Mouse (Mus musculus) thymus, adult 2 months (tissue): ENCODE results near the gene Lrrc4. TPM values are rescaled to one million over a fixed set of nuclear protein-coding genes. Genes with fewer than 3 reads are reported as not detected.

Source experiments
- DNase-seq: peaks from one replicate; pipeline ENCODE4 v3.0.0; 2021
- H3K27ac ChIP-seq: fragments of 200-500 bp; 2 replicates; pipeline ENCODE4 v1.5.1; 2012; ENCODE audit warnings: low read length, control low read depth; ENCODE audit not compliant: control insufficient read depth, insufficient read depth
- H3K27me3 ChIP-seq: fragments of 200-500 bp; 2 replicates; pipeline ENCODE4 v1.6.1; 2012; ENCODE audit warnings: mild to moderate bottlenecking, low read length, moderate library complexity, mixed read lengths; ENCODE audit not compliant: control insufficient read depth, insufficient read depth
- H3K36me3 ChIP-seq: fragments of 200-500 bp; 2 replicates; pipeline ENCODE4 v1.6.1; 2012; ENCODE audit warnings: mild to moderate bottlenecking, low read length, moderate library complexity; ENCODE audit not compliant: control insufficient read depth, insufficient read depth
- H3K4me1 ChIP-seq: fragments of 200-500 bp; replicated peaks from 2 replicates; pipeline ENCODE4 v1.6.1; 2012; ENCODE audit warnings: low read length; ENCODE audit not compliant: control insufficient read depth, insufficient read depth
- H3K4me3 ChIP-seq: fragments of 200-500 bp; 2 replicates; pipeline ENCODE4 v1.5.1; 2012; ENCODE audit warnings: mild to moderate bottlenecking, low read length, control low read depth, moderate library complexity; ENCODE audit not compliant: control insufficient read depth, insufficient read depth
- CTCF ChIP-seq: fragments of 200-500 bp; IDR thresholded peaks from 2 replicates; pipeline ENCODE4 v1.5.1; 2012; ENCODE audit warnings: mild to moderate bottlenecking, control low read depth, low read length, moderate library complexity, borderline replicate concordance; ENCODE audit not compliant: control insufficient read depth, poor library complexity, insufficient read depth; ENCODE audit errors: extremely low read depth
- POLR2A ChIP-seq: fragments of 200-500 bp; IDR thresholded peaks from 2 replicates; pipeline ENCODE4 v1.6.1; 2012; ENCODE audit warnings: mild to moderate bottlenecking, low read length, control low read depth, moderate library complexity; ENCODE audit not compliant: control insufficient read depth, poor library complexity, insufficient read depth; ENCODE audit errors: extremely low read depth
- WGBS: fragments of 180-500 bp; shearing (Covaris S2); methylation state at CpG from one replicate; pipeline ENCODE4 v1.1.7; 2018; 5-methylcytosine and 5-hydroxymethylcytosine counted together
- polyA plus RNA-seq: library from polyadenylated mRNA; depleted of rRNA; stranded (reverse); fragments of >200 nt; gene quantifications from 2 replicates; pipeline ENCODE4 v1.2.3, GENCODE M21; 2012

The Lrrc4 gene
- polyA plus RNA-seq, 1 experiment: 0.67 TPM

GRCm38 (mm10) chr6:28685052-28685451 lies 146.5 kb downstream of the Lrrc4 start:
- H3K27me3 ChIP-seq: no peaks in the 10 kb centered on the region
- WGBS: 92% methylated on average over 3 of the region's 3 CpGs
- TF ChIP-seq CTCF (no peak), POLR2A (no peak)

GRCm38 (mm10) chr6:28681521-28682457 lies 149.8 kb downstream of the Lrrc4 start:
- no peaks in the 10 kb centered on the region for H3K36me3 ChIP-seq
- H3K27me3 ChIP-seq: no peaks in the 10 kb centered on the region
- TF ChIP-seq CTCF (no peak), POLR2A (no peak)
- no peak overlapping the region for H3K27ac ChIP-seq
- no peaks in the 10 kb centered on the region for H3K4me1 ChIP-seq
- no peak overlapping the region for H3K4me3 ChIP-seq
- WGBS: 94% methylated on average over 8 of the region's 8 CpGs
- no peak for DNase-seq

More at GRCm38 (mm10) chr6:28685052-28685451, 146.5 kb downstream of the Lrrc4 start:
- H3K4me3 ChIP-seq: no peak overlapping the region
- no peak for DNase-seq
- no peak overlapping the region for H3K27ac ChIP-seq
- H3K4me1 ChIP-seq: no peaks in the 10 kb centered on the region
- H3K36me3 ChIP-seq: no peaks in the 10 kb centered on the region

GRCm38 (mm10) chr6:28680537-28680936 lies 151.0 kb downstream of the Lrrc4 start:
- H3K27ac ChIP-seq: no peak overlapping the region
- TF ChIP-seq CTCF: no peak
- no peak for TF ChIP-seq POLR2A
- H3K4me3 ChIP-seq: no peak overlapping the region
- WGBS: 94% methylated on average over 4 of the region's 4 CpGs
- no peak for DNase-seq
- no peaks in the 10 kb centered on the region for H3K4me1 ChIP-seq
- H3K27me3 ChIP-seq: no peaks in the 10 kb centered on the region
- H3K36me3 ChIP-seq: no peaks in the 10 kb centered on the region

GRCm38 (mm10) chr6:28678896-28679295 lies 152.7 kb downstream of the Lrrc4 start:
- Histone ChIP-seq H3K27ac (no peak overlapping the region), H3K4me1 (no peaks in the 10 kb centered on the region), H3K4me3 (no peak overlapping the region), H3K36me3 (no peaks in the 10 kb centered on the region), H3K27me3 (no peaks in the 10 kb centered on the region)
- no peak for DNase-seq
- 94% methylated on average over 1 of the region's 1 CpGs for WGBS
- TF ChIP-seq POLR2A (no peak), CTCF (no peak)

GRCm38 (mm10) chr6:28674686-28675085 lies 156.9 kb downstream of the Lrrc4 start:
- H3K27ac ChIP-seq: no peak overlapping the region
- no peak for DNase-seq
- H3K27me3 ChIP-seq: no peaks in the 10 kb centered on the region
- TF ChIP-seq CTCF (no peak), POLR2A (no peak)
- no peaks in the 10 kb centered on the region for H3K36me3 ChIP-seq
- H3K4me3 ChIP-seq: no peak overlapping the region
- H3K4me1 ChIP-seq: no peaks in the 10 kb centered on the region
- 98% methylated on average over 1 of the region's 1 CpGs for WGBS

- Histone ChIP-seq H3K27ac (no peak overlapping the region), H3K4me3 (no peak overlapping the region), H3K4me1 (no peaks in the 10 kb centered on the region), H3K27me3 (no peaks in the 10 kb centered on the region), H3K36me3 (no peaks in the 10 kb centered on the region)
- TF ChIP-seq POLR2A (no peak), CTCF (no peak)
- DNase-seq: no peak
- WGBS: 100% methylated on average over 1 of the region's 1 CpGs
These were observed 159.2 kb downstream of the Lrrc4 start for GRCm38 (mm10) chr6:28672388-28672787.
